Mouse (Mus musculus): ENCODE measurements around the gene Usp25. TPM values are rescaled to one million over a fixed set of nuclear protein-coding genes. Genes with fewer than 3 reads are reported as not detected.

Usp25 gene
- total RNA-seq, 2 experiments from 2014 or later, result 29.5 to 29.7 TPM

GRCm38 (mm10) chr16:77103637-77104264 is 90.2 kb downstream of the Usp25 start:
- no peak for DNase-seq (ENCODE audit: low spot score in 2 of 2)
- intact Hi-C loops (cut with DNase I), result no loop called here

- DNase-seq (ENCODE audit: low spot score in 2 of 2), result no peak
- intact Hi-C loops (cut with DNase I), result no loop called here
Observed at GRCm38 (mm10) chr16:77111268-77111667, 97.8 kb downstream of the Usp25 start.

- DNase-seq (ENCODE audit: low spot score in 2 of 2), result peak in 1 of 2 experiments; percentile 33
- intact Hi-C loops (cut with DNase I), result loop anchor here (5.0 kb wide), 3 partner anchors 316 to 1221 kb away; no protein-coding TSS in a partner anchor
Observed at GRCm38 (mm10) chr16:77125908-77126307, 112.4 kb downstream of the Usp25 start.

GRCm38 (mm10) chr16:77128683-77129082 is 115.2 kb downstream of the Usp25 start:
- DNase-seq (ENCODE audit: low spot score in 2 of 2), result peak in 1 of 2 experiments; percentile 20
- intact Hi-C loops (cut with DNase I), result loop anchor here (5.0 kb wide), 3 partner anchors 314 to 1219 kb away; no protein-coding TSS in a partner anchor

- intact Hi-C loops (cut with DNase I), result loop anchor here (5.0 kb wide), 1 partner anchor 1499 kb away; no protein-coding TSS in a partner anchor
Observed at GRCm38 (mm10) chr16:77133055-77133454, 119.5 kb downstream of the Usp25 start.

GRCm38 (mm10) chr16:77140651-77141050 is 127.1 kb downstream of the Usp25 start:
- intact Hi-C loops (cut with DNase I), result no loop called here

More at GRCm38 (mm10) chr16:77133055-77133454, 119.5 kb downstream of the Usp25 start:
- no peak for DNase-seq (ENCODE audit: low spot score in 2 of 2)

GRCm38 (mm10) chr16:77146801-77147200 is 133.3 kb downstream of the Usp25 start:
- intact Hi-C loops (cut with DNase I), result no loop called here
- no peak for DNase-seq (ENCODE audit: low spot score in 2 of 2)

More at GRCm38 (mm10) chr16:77140651-77141050, 127.1 kb downstream of the Usp25 start:
- no peak for DNase-seq (ENCODE audit: low spot score in 2 of 2)

GRCm38 (mm10) chr16:77150338-77150737 is 136.8 kb downstream of the Usp25 start:
- DNase-seq (ENCODE audit: low spot score in 2 of 2), result no peak
- intact Hi-C loops (cut with DNase I), result loop anchor here (5.0 kb wide), 1 partner anchor 87 kb away; no protein-coding TSS in a partner anchor

- intact Hi-C loops (cut with DNase I), result loop anchor here (5.0 kb wide), 1 partner anchor 86 kb away; no protein-coding TSS in a partner anchor
- no peak for DNase-seq (ENCODE audit: low spot score in 2 of 2)
Observed at GRCm38 (mm10) chr16:77150884-77151283, 137.4 kb downstream of the Usp25 start.

- DNase-seq (ENCODE audit: low spot score in 2 of 2), result peak; percentile 42 to 84
Observed at GRCm38 (mm10) chr16:77152288-77152687, 138.8 kb downstream of the Usp25 start.

GRCm38 (mm10) chr16:77153216-77153715 is 139.8 kb downstream of the Usp25 start:
- no peak for DNase-seq (ENCODE audit: low spot score in 2 of 2)
- intact Hi-C loops (cut with DNase I), result loop anchor here (5.0 kb wide), 1 partner anchor 84 kb away; no protein-coding TSS in a partner anchor

More at GRCm38 (mm10) chr16:77152288-77152687, 138.8 kb downstream of the Usp25 start:
- intact Hi-C loops (cut with DNase I), result loop anchor here (5.0 kb wide), 1 partner anchor 85 kb away; no protein-coding TSS in a partner anchor

- no peak for DNase-seq (ENCODE audit: low spot score in 2 of 2)
- intact Hi-C loops (cut with DNase I), result loop anchor here (5.0 kb wide), 1 partner anchor 83 kb away; no protein-coding TSS in a partner anchor
Observed at GRCm38 (mm10) chr16:77153815-77154214, 140.3 kb downstream of the Usp25 start.

GRCm38 (mm10) chr16:77154831-77155230 is 141.3 kb downstream of the Usp25 start:
- DNase-seq (ENCODE audit: low spot score in 2 of 2), result no peak
- intact Hi-C loops (cut with DNase I), result loop anchor here (5.0 kb wide), 1 partner anchor 82 kb away; no protein-coding TSS in a partner anchor

Measured in left cerebral cortex, postnatal 25 days (tissue).